ENCODE assay signal across 7 mouse cellular contexts in the genomic region with DNA sequence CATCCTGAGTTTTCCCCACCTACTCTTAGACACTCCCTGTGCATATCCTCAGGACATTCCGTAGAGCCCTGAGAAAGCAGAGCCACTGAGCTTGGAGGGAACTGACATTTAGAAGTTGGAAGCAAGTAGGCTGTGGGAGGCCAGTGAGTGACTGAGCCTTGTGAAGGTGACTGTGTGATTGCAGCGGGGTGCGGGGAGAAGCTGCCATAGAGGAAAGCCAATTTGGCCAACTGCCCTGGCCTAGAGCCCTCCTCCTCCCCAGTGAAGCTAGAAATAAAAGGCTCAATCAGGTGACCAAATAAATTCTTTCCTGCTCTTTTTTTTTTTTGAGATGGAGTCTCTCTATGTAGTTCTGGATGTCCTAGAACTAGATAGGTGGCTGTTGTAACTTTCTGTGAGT. TPM values are rescaled to one million over a fixed set of nuclear protein-coding genes. Genes with fewer than 3 reads are reported as not detected.
DNase-seq lines count a peak whose midpoint lies in the region; ATAC-seq and TF ChIP-seq lines count a peak whose summit lies in the region.

No protein-coding gene starts in this region.

- ATAC-seq in intestine, postnatal 0 days: no peak
- no peak for ATAC-seq in liver, embryonic 14.5 days (ENCODE audit: insufficient read depth)

- no peak for TF ChIP-seq CTCF in intestine, postnatal 0 days (IDR thresholded peaks at IDR 0.05; ENCODE audit: low read depth)
- TF ChIP-seq CTCF in liver, embryonic 14.5 days (IDR thresholded peaks at IDR 0.05; ENCODE audit: low read depth): no peak

- 37% methylated on average over 3 of the region's 3 CpGs for WGBS in intestine, postnatal 0 days
- 68% methylated on average over 3 of the region's 3 CpGs for WGBS in liver, embryonic 14.5 days (ENCODE audit: insufficient replicate concordance)

- peaks cover 26% of the 10 kb centered on the region for H3K36me3 ChIP-seq in intestine, postnatal 0 days (ENCODE audit: control insufficient read depth, insufficient read depth)
- peaks cover 76% of the 10 kb centered on the region for H3K36me3 ChIP-seq in liver, embryonic 14.5 days (replicated peaks; ENCODE audit: control insufficient read depth, insufficient read depth, low read depth)

- peak; percentile 64 for DNase-seq in NIH3T3 (ENCODE audit: low read depth)
- DNase-seq in adrenal gland, adult 8-10 months: peak; percentile 89
- DNase-seq in gastrocnemius, adult 8-10 months (ENCODE audit: low spot score in 2 of 2): peak; percentile 75 to 87
- DNase-seq in liver, embryonic 14.5 days (ENCODE audit: low read depth in 3 of 3, low spot score in 3 of 3): no peak
- DNase-seq in telencephalon, adult 2 months (ENCODE audit: low read depth, low spot score): peak; percentile 36
- DNase-seq in spleen, postnatal 14 days (ENCODE audit: low spot score in 2 of 2): no peak

- no peaks in the 10 kb centered on the region for H3K9me3 ChIP-seq in intestine, postnatal 0 days (ENCODE audit: control insufficient read depth)
- no peaks in the 10 kb centered on the region for H3K9me3 ChIP-seq in liver, embryonic 14.5 days (ENCODE audit: control insufficient read depth, low read length)

- H3K4me2 ChIP-seq in intestine, postnatal 0 days (replicated peaks; ENCODE audit: low read depth): peak overlapping the region; percentile 93
- H3K4me2 ChIP-seq in liver, embryonic 14.5 days (ENCODE audit: low read depth): peak overlapping the region; percentile 97

- no peaks in the 10 kb centered on the region for H3K27me3 ChIP-seq in intestine, postnatal 0 days (replicated peaks; ENCODE audit: control insufficient read depth, insufficient read depth, low read length)
- H3K27me3 ChIP-seq in liver, embryonic 14.5 days (ENCODE audit: control insufficient read depth, insufficient read depth, low read length): no peaks in the 10 kb centered on the region

- H3K27ac ChIP-seq in intestine, postnatal 0 days (ENCODE audit: low read depth, low read length): no peak overlapping the region; the same call in 1 of the 2 replicates
- peak overlapping the region; percentile 99 for H3K27ac ChIP-seq in liver, embryonic 14.5 days

- H3K4me3 ChIP-seq in intestine, postnatal 0 days (ENCODE audit: low read depth, low read length): no peak overlapping the region; the same call in 1 of the 2 replicates
- H3K4me3 ChIP-seq in liver, embryonic 14.5 days (ENCODE audit: insufficient read depth in 1 of 2, low read depth in 2 of 2, low read length in 2 of 2): peak overlapping the region; percentile 74 to 96

- no peak for TF ChIP-seq EP300 in liver, embryonic 14.5 days (IDR thresholded peaks at IDR 0.05; ENCODE audit: low read depth)

- 0 out of 2 replicates have a peak overlapping the region, but pooled peaks have one; percentile 2 for H3K9ac ChIP-seq in intestine, postnatal 0 days (ENCODE audit: low read depth, low read length)
- H3K9ac ChIP-seq in liver, embryonic 14.5 days (replicated peaks): peak overlapping the region; percentile 99

- H3K4me1 ChIP-seq in intestine, postnatal 0 days (replicated peaks; ENCODE audit: control insufficient read depth, insufficient read depth, low read length): 0 out of 2 replicates have a peak, but pooled peaks cover 4% of the 10 kb centered on the region
- H3K4me1 ChIP-seq in liver, embryonic 14.5 days (replicated peaks; ENCODE audit: control insufficient read depth in 2 of 2, insufficient read depth in 2 of 2, low read length in 1 of 2): peaks cover 36 to 55% of the 10 kb centered on the region in 2 experiments

RNA-seq across cellular contexts. Expression of gene Dhrs11, which starts 2.6 kb away (rescaled TPM):
- 10 to 100 TPM; 45.7 to 58.0 (median 50.5) TPM for total RNA-seq in adrenal gland, adult 8-10 months (2022)
- 10 to 100 TPM; 21.8 to 33.6 (median 26.3) TPM for total RNA-seq in gastrocnemius, adult 8-10 months (2022)
- polyA plus RNA-seq in intestine, postnatal 0 days (2015; fragmentation: Nextera tagmentation; extraction: Ambion mirVana): 129 and 141 TPM in 2 replicates
- polyA plus RNA-seq in liver, embryonic 14.5 days (2012; rRNA removed): 210 and 211 TPM in 2 replicates
- 201 and 216 TPM in 2 replicates for polyA plus RNA-seq in liver, embryonic 14.5 days (2014; fragmentation: Nextera tagmentation; extraction: Ambion mirVana)

RNA-seq across cellular contexts. Expression of gene Mrm1, which starts 6.9 kb away (rescaled TPM):
- 10 to 100 TPM; 21.6 to 24.4 (median 22.9) TPM for total RNA-seq in adrenal gland, adult 8-10 months (2022)
- 10 to 100 TPM in 1 of 4 experiments, 1 to 10 TPM in 3; 4.5 to 11.4 (median 8.4) TPM for total RNA-seq in gastrocnemius, adult 8-10 months (2022)
- 7.1 and 8.9 TPM in 2 replicates for polyA plus RNA-seq in intestine, postnatal 0 days (2015; fragmentation: Nextera tagmentation; extraction: Ambion mirVana)
- 19.7 and 32.5 TPM in 2 replicates for polyA plus RNA-seq in liver, embryonic 14.5 days (2012; rRNA removed)
- polyA plus RNA-seq in liver, embryonic 14.5 days (2014; fragmentation: Nextera tagmentation; extraction: Ambion mirVana): 12.0 and 13.2 TPM in 2 replicates

RNA-seq across cellular contexts. Expression of gene Ggnbp2, which starts 44.4 kb away (rescaled TPM):
- 10 to 100 TPM; 76.1 to 91.6 (median 86.8) TPM for total RNA-seq in adrenal gland, adult 8-10 months (2022)
- 10 to 100 TPM; 31.1 to 45.3 (median 33.5) TPM for total RNA-seq in gastrocnemius, adult 8-10 months (2022)
- 75.0 and 89.9 TPM in 2 replicates for polyA plus RNA-seq in intestine, postnatal 0 days (2015; fragmentation: Nextera tagmentation; extraction: Ambion mirVana)
- 37.4 and 63.7 TPM in 2 replicates for polyA plus RNA-seq in liver, embryonic 14.5 days (2012; rRNA removed)
- 48.5 and 52.9 TPM in 2 replicates for polyA plus RNA-seq in liver, embryonic 14.5 days (2014; fragmentation: Nextera tagmentation; extraction: Ambion mirVana)

RNA-seq across cellular contexts. Expression of gene Myo19, which starts 53.8 kb away (rescaled TPM):
- 10 to 100 TPM; 10.3 to 16.5 (median 14.3) TPM for total RNA-seq in adrenal gland, adult 8-10 months (2022)
- total RNA-seq in gastrocnemius, adult 8-10 months (2022): 1 to 10 TPM; 1.2 to 1.9 (median 1.6) TPM
- polyA plus RNA-seq in intestine, postnatal 0 days (2015; fragmentation: Nextera tagmentation; extraction: Ambion mirVana): 3.6 and 3.9 TPM in 2 replicates
- 6.5 and 6.8 TPM in 2 replicates for polyA plus RNA-seq in liver, embryonic 14.5 days (2012; rRNA removed)
- 3.9 and 4.7 TPM in 2 replicates for polyA plus RNA-seq in liver, embryonic 14.5 days (2014; fragmentation: Nextera tagmentation; extraction: Ambion mirVana)

RNA-seq across cellular contexts. Expression of gene Pigw, which starts 53.9 kb away (rescaled TPM):
- total RNA-seq in adrenal gland, adult 8-10 months (2022): 10 to 100 TPM in 2 of 4 experiments, 1 to 10 TPM in 2; 8.4 to 11.1 (median 9.8) TPM
- total RNA-seq in gastrocnemius, adult 8-10 months (2022): 1 to 10 TPM; 6.0 to 6.9 (median 6.2) TPM
- 1.3 and 1.5 TPM in 2 replicates for polyA plus RNA-seq in intestine, postnatal 0 days (2015; fragmentation: Nextera tagmentation; extraction: Ambion mirVana)
- 3.3 and 4.1 TPM in 2 replicates for polyA plus RNA-seq in liver, embryonic 14.5 days (2012; rRNA removed)
- polyA plus RNA-seq in liver, embryonic 14.5 days (2014; fragmentation: Nextera tagmentation; extraction: Ambion mirVana): 1.2 and 1.4 TPM in 2 replicates

Comparison
In these comparisons a context has a peak if more than half of its experiments do, and no peak if none do; other contexts are left out.
1. DNase-seq: peak in NIH3T3 (single experiment), adrenal gland, adult 8-10 months (single experiment), gastrocnemius, adult 8-10 months (2 of 2) and telencephalon, adult 2 months (single experiment); none in liver, embryonic 14.5 days (0 of 3) and spleen, postnatal 14 days (0 of 2).